Mouse (Mus musculus): Measurements from ENCODE around the gene Olfr1090.

The Olfr1090 gene

GRCm38 (mm10) chr2:86758893-86759292 is at the start of gene Olfr1090:
Gene Olfr1090, minus strand, starts transcription at chr2:86758993.
- DNase-seq: no peak

- DNase-seq: no peak
These were observed 23.4 kb upstream of the Olfr1090 start, which contains the start of gene Olfr1093 for GRCm38 (mm10) chr2:86782179-86782578. Gene Olfr1093, plus strand, starts transcription at chr2:86782479.

- no peak for DNase-seq
These were observed 2.3 kb upstream of the Olfr1090 start for GRCm38 (mm10) chr2:86761050-86761449.

GRCm38 (mm10) chr2:86733601-86734000 is 25.2 kb downstream of the Olfr1090 start, which contains the start of gene Olfr1089:
Gene Olfr1089, minus strand, starts transcription at chr2:86733701.
- no peak for DNase-seq
